In the genomic region with DNA sequence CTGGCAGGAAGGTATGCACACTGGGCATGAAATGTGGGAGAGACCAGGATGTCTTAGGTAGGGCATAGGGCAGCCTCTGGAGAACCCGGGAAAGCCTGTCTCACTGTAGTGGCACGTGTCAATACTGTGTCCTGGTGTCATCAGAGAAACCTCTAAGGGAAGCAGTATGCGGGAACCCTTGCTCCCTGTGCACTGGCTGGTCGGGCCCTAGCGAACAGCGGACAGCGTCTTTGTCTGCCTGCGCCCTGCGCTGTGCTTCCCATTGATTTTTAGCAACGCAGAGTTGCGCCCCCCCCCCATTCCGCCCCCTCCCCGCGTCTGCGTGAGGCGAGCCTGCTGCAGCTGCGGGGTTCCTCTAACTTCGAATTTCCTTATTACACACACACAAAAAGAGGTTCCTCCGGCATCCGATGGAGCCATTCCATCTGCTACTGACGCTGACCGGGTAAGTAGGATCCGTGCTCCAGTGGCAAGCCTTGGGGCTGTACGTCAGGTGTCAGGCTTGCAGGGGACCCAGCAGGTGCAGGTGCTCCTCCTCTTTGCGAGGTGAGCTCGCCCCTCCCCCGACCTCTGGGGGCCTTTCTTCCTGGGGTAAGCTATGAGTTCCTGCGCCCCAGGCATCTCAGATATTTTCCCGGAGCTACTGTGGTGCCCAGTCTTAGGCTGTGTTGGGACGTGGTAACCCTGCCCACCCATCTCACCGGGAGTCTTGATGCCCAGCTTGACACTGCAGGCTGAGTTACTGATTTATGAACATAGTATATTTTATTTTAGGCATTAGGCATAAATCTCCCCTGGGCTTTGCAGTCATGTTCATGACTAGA, we compare ENCODE assay signal across 12 mouse cellular contexts.
DNase-seq lines count a peak whose midpoint lies in the region; ATAC-seq lines count a peak whose summit lies in the region.
"Had no signal": no experiment of that assay in that cellular context is flagged by ENCODE, and none has a peak within 500 bp of the region (broad histone marks: within the 10 kb centered on the region; RNA-seq: fewer than 3 reads in every experiment).

No protein-coding gene starts in this region.

- no peaks in the 10 kb centered on the region for H3K36me3 ChIP-seq in heart, embryonic 12.5 days
- H3K36me3 ChIP-seq in hindbrain, embryonic 12.5 days: no peaks in the 10 kb centered on the region
- H3K36me3 ChIP-seq in midbrain, embryonic 15.5 days (replicated peaks): no peaks in the 10 kb centered on the region
- H3K36me3 ChIP-seq in liver, embryonic 12.5 days: no peaks in the 10 kb centered on the region

- H3K27me3 ChIP-seq in heart, embryonic 12.5 days (replicated peaks): peaks cover 72% of the 10 kb centered on the region
- peaks cover 6% of the 10 kb centered on the region; the same call in 1 of the 2 replicates for H3K27me3 ChIP-seq in hindbrain, embryonic 12.5 days
- H3K27me3 ChIP-seq in midbrain, embryonic 15.5 days (replicated peaks): no peaks in the 10 kb centered on the region; the same call in 1 of the 2 replicates
- peaks cover 58% of the 10 kb centered on the region for H3K27me3 ChIP-seq in liver, embryonic 12.5 days (replicated peaks)

- WGBS in heart, embryonic 12.5 days: 7% methylated on average over 30 of the region's 31 CpGs
- 3% methylated on average over 30 of the region's 31 CpGs for WGBS in hindbrain, embryonic 12.5 days
- WGBS in midbrain, embryonic 15.5 days: 2% methylated on average over 27 of the region's 31 CpGs
- 9% methylated on average over 30 of the region's 31 CpGs for WGBS in liver, embryonic 12.5 days (ENCODE audit: insufficient replicate concordance)

- no peak overlapping the region for H3K9ac ChIP-seq in heart, embryonic 12.5 days
- peak overlapping the region; percentile 63 for H3K9ac ChIP-seq in hindbrain, embryonic 12.5 days
- peak overlapping the region; percentile 35 for H3K9ac ChIP-seq in midbrain, embryonic 15.5 days
- no peak overlapping the region for H3K9ac ChIP-seq in liver, embryonic 12.5 days

- H3K4me2 ChIP-seq in heart, embryonic 12.5 days: peak overlapping the region; percentile 54
- peak overlapping the region; percentile 59 for H3K4me2 ChIP-seq in hindbrain, embryonic 12.5 days (replicated peaks)
- H3K4me2 ChIP-seq in midbrain, embryonic 15.5 days: peak overlapping the region; percentile 71
- no peak overlapping the region for H3K4me2 ChIP-seq in liver, embryonic 12.5 days

- H3K9me3 ChIP-seq in heart, embryonic 12.5 days (replicated peaks): no peaks in the 10 kb centered on the region
- no peaks in the 10 kb centered on the region for H3K9me3 ChIP-seq in hindbrain, embryonic 12.5 days (replicated peaks)
- no peaks in the 10 kb centered on the region for H3K9me3 ChIP-seq in midbrain, embryonic 15.5 days
- H3K9me3 ChIP-seq in liver, embryonic 12.5 days (replicated peaks): no peaks in the 10 kb centered on the region

- ATAC-seq in heart, embryonic 12.5 days (ENCODE audit: insufficient number of reproducible peaks, low FRiP score): no peak
- peak; percentile 59 for ATAC-seq in hindbrain, embryonic 12.5 days (ENCODE audit: low FRiP score)
- ATAC-seq in midbrain, embryonic 15.5 days (replicated peaks): peak; percentile 65
- ATAC-seq in liver, embryonic 12.5 days: no peak

- peaks cover 3% of the 10 kb centered on the region; the same call in 1 of the 2 replicates for H3K4me1 ChIP-seq in heart, embryonic 12.5 days (replicated peaks)
- H3K4me1 ChIP-seq in hindbrain, embryonic 12.5 days: peaks cover 37% of the 10 kb centered on the region
- H3K4me1 ChIP-seq in midbrain, embryonic 15.5 days: peaks cover 45% of the 10 kb centered on the region
- no peaks in the 10 kb centered on the region for H3K4me1 ChIP-seq in liver, embryonic 12.5 days

- DNase-seq in heart, adult 8-10 months (ENCODE audit: low spot score): no peak
- peak; percentile 42 for DNase-seq in embryo, embryonic 10.5 days (ENCODE audit: low spot score)
- no peak for DNase-seq in gastrocnemius, postnatal 25 days
- no peak for DNase-seq in ovary, adult 18-20 months (ENCODE audit: low spot score)
- DNase-seq: cerebellum, adult 18-20 months; gastrocnemius, adult 2 months; kidney, postnatal 4 days; right cerebral cortex, postnatal 25 days had no signal

- H3K4me3 ChIP-seq in heart, embryonic 12.5 days: 0 out of 2 replicates have a peak overlapping the region, but pooled peaks have one; percentile 16
- peak overlapping the region; percentile 32 for H3K4me3 ChIP-seq in hindbrain, embryonic 12.5 days
- H3K4me3 ChIP-seq in midbrain, embryonic 15.5 days: peak overlapping the region; percentile 40
- H3K4me3 ChIP-seq in liver, embryonic 12.5 days: no peak overlapping the region
- H3K4me3 ChIP-seq: gastrocnemius, adult 2 months had no signal

- H3K27ac ChIP-seq in heart, embryonic 12.5 days (ENCODE audit: poor library complexity, severe bottlenecking): no peak overlapping the region
- peak overlapping the region; percentile 41; the same call in 1 of the 2 replicates for H3K27ac ChIP-seq in hindbrain, embryonic 12.5 days
- peak overlapping the region; percentile 58; the same call in 1 of the 2 replicates for H3K27ac ChIP-seq in midbrain, embryonic 15.5 days
- H3K27ac ChIP-seq in liver, embryonic 12.5 days: no peak overlapping the region
- H3K27ac ChIP-seq: gastrocnemius, adult 2 months had no signal

Comparison
In these comparisons a context has a peak if more than half of its experiments do, and no peak if none do; other contexts are left out.
1. ATAC-seq: peak in hindbrain, embryonic 12.5 days (single experiment) and midbrain, embryonic 15.5 days (single experiment); none in heart, embryonic 12.5 days (single experiment) and liver, embryonic 12.5 days (single experiment).
2. H3K27ac ChIP-seq: peak in hindbrain, embryonic 12.5 days (single experiment) and midbrain, embryonic 15.5 days (single experiment); none in heart, embryonic 12.5 days (single experiment) and liver, embryonic 12.5 days (single experiment).
3. H3K9ac ChIP-seq: peak in hindbrain, embryonic 12.5 days (single experiment) and midbrain, embryonic 15.5 days (single experiment); none in heart, embryonic 12.5 days (single experiment) and liver, embryonic 12.5 days (single experiment).